Mouse (Mus musculus): ENCODE results near the gene 1700011L22Rik. TPM values are rescaled to one million over a fixed set of nuclear protein-coding genes. Genes with fewer than 3 reads are reported as not detected.

1700011L22Rik gene
- polyA plus RNA-seq, 1 experiment from 2014 or later, result not detected

DNA sequence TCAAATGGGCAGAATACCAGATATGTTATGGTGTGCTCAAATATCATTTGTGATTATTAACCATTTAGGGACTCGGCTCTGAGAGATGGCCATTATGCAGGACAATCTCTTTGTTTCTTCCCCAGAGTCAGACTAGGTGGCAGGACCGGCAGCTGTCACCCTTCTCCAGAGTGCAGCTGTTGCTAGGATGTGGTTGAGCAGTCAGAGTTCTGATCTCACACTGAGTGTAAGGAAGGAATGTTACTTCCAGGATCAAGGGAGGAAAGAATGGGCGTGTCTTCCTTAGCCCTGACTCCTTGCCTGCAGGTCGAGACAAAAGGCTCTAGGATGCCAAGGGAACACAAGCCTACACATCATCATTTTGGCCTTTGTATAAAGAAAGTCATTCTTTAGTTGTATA, 21.2 kb downstream of the 1700011L22Rik start:
- H3K4me3 ChIP-seq (replicated peaks), result no peak overlapping the region
- H3K27me3 ChIP-seq, result no peaks in the 10 kb centered on the region
- H3K9me3 ChIP-seq, result peaks cover 14% of the 10 kb centered on the region
- H3K4me1 ChIP-seq, result no peaks in the 10 kb centered on the region
- ATAC-seq (ENCODE audit: low FRiP score), result no peak
- no peaks in the 10 kb centered on the region for H3K36me3 ChIP-seq (replicated peaks)
- H3K27ac ChIP-seq, result no peak overlapping the region
- no peak overlapping the region for H3K9ac ChIP-seq
- 82% methylated on average over 4 of the region's 4 CpGs for WGBS
- no peak overlapping the region for H3K4me2 ChIP-seq

DNA sequence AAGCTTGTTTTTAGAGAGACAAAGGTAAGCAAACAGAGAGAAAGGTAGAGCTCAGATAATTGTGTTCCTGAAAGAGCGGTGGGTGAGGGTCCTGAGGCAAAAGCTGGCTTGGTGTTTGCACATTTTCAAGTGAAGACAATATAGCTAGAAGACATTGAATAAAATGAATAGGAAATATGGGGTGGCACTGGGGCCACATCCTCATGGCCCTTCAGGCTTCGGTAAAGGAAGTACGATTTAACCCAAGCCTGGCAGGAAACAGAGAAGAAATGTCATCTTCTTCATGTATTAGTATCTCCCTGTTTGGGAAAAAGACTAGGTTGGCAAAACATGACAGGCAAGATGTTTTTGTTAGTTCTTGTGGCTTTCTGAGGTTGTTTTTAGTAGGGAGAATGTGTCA, 22.3 kb downstream of the 1700011L22Rik start:
- no peak overlapping the region for H3K4me2 ChIP-seq
- H3K9ac ChIP-seq, result no peak overlapping the region
- no peaks in the 10 kb centered on the region for H3K27me3 ChIP-seq
- peaks cover 14% of the 10 kb centered on the region for H3K9me3 ChIP-seq
- 93% methylated on average over 3 of the region's 3 CpGs for WGBS
- H3K4me3 ChIP-seq (replicated peaks), result no peak overlapping the region
- no peaks in the 10 kb centered on the region for H3K36me3 ChIP-seq (replicated peaks)
- no peak overlapping the region for H3K27ac ChIP-seq
- no peak for ATAC-seq (ENCODE audit: low FRiP score)
- H3K4me1 ChIP-seq, result no peaks in the 10 kb centered on the region

DNA sequence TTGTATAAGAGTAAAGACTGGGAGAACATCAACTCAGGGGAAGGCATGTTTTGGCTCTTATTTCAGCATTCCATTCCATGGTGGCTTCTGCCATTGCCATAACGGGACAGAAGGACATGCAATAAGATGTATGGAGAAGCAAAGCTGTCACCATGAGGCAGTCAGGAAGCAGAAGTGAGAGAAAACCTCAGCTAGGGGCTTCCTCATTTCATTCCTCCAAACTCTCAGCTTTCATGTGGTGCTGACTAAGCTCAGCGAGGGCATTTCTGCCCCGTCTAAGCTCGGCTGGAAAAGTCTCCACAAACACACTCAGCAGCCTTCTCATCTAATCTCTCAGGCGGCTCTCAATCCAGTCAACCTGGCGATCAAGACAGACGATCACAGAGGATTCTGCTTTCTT, 22.8 kb downstream of the 1700011L22Rik start:
- peaks cover 14% of the 10 kb centered on the region for H3K9me3 ChIP-seq
- ATAC-seq (ENCODE audit: low FRiP score), result no peak
- no peaks in the 10 kb centered on the region for H3K36me3 ChIP-seq (replicated peaks)
- no peaks in the 10 kb centered on the region for H3K4me1 ChIP-seq
- no peak overlapping the region for H3K4me3 ChIP-seq (replicated peaks)
- 87% methylated on average over 7 of the region's 7 CpGs for WGBS
- H3K27ac ChIP-seq, result no peak overlapping the region
- H3K4me2 ChIP-seq, result no peak overlapping the region
- H3K27me3 ChIP-seq, result no peaks in the 10 kb centered on the region
- no peak overlapping the region for H3K9ac ChIP-seq

DNA sequence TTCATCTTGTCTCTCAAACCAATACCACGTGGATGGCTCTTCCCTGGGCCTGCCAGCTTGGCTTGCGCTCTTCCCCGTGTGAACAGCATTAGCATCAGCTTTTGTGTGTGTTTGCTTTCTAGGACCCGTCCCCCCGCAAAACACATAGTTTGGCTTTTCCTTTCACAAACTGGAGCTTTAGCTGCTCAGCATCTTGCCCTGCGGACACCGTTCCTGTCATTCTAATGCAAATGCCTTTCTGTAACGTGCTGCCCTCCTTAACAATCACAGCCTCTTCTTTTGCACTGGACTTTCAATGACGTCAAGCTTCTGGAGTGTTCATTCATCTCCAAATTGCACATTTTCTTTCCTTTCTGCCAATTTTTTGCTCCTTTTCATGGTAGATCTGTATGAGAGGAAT, 24.0 kb downstream of the 1700011L22Rik start:
- H3K4me1 ChIP-seq, result no peaks in the 10 kb centered on the region
- H3K27me3 ChIP-seq, result no peaks in the 10 kb centered on the region
- 30% methylated on average over 9 of the region's 9 CpGs for WGBS
- H3K4me2 ChIP-seq, result no peak overlapping the region
- no peaks in the 10 kb centered on the region for H3K36me3 ChIP-seq (replicated peaks)
- H3K27ac ChIP-seq, result 0 out of 2 replicates have a peak overlapping the region, but pooled peaks have one; percentile 19
- peaks cover 14% of the 10 kb centered on the region for H3K9me3 ChIP-seq
- H3K4me3 ChIP-seq (replicated peaks), result no peak overlapping the region
- no peak for ATAC-seq (ENCODE audit: low FRiP score)
- H3K9ac ChIP-seq, result no peak overlapping the region

DNA sequence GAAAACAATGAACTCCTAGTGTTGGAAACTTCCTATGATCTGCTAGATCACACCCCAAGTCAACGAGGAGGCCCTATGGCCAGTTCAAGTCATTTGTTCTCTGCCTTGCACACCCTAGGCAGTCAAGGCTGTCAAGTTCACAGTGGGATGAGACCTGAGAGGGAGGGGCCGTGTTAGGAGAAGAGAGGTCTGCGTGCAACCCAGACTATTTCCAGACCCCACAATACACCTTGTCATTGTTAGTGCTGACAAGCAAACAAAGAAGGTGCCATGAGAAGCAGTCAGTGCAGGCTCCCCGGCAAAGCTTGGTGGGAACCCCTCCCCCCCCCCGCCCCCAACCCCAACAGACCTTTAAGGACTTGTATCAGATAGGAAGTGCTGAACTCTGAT, 25.6 kb downstream of the 1700011L22Rik start:
- Histone ChIP-seq H3K27ac (no peak overlapping the region), H3K27me3 (no peaks in the 10 kb centered on the region)
- 81% methylated on average over 5 of the region's 5 CpGs for WGBS

DNA sequence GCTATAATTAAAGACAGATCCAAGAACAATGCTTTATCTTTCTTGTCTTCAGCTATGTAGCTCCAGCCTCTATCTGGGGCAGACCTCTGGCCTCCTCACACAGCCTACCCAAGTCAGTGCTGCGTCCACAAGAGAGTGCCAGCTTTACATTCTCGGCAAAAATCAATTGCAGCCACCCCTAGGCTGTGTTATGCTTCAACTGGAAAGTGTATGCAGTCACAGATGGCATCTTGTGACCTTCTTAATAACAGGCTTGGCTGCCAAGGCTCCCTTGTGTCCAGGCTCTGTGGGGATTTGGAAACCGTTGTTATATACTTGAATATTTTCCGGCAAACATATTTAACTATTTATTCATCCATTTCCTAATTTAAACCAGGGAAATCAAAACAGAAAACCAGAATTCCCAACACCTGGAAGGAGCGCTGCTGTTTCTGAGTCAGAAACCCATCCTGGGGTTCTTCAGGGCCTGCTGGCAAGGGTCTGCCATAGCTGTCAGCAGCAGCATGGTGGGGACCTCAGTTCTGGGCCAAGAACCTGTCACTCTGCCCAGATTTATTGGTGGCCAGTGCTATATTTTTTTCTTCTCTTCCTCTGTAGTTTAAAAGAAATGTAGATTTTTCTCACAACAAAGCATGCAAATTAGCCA, 26.1 kb downstream of the 1700011L22Rik start:
- no peak overlapping the region for H3K9ac ChIP-seq
- H3K9me3 ChIP-seq, result peaks cover 19% of the 10 kb centered on the region
- no peaks in the 10 kb centered on the region for H3K4me1 ChIP-seq
- no peaks in the 10 kb centered on the region for H3K36me3 ChIP-seq (replicated peaks)
- H3K4me3 ChIP-seq (replicated peaks), result no peak overlapping the region
- no peaks in the 10 kb centered on the region for H3K27me3 ChIP-seq
- H3K27ac ChIP-seq, result no peak overlapping the region
- no peak overlapping the region for H3K4me2 ChIP-seq
- ATAC-seq (ENCODE audit: low FRiP score), result no peak
- WGBS, result 76% methylated on average over 5 of the region's 5 CpGs

More for the DNA sequence above, 25.6 kb downstream of the 1700011L22Rik start:
- no peaks in the 10 kb centered on the region for H3K36me3 ChIP-seq (replicated peaks)
- H3K9me3 ChIP-seq, result peaks cover 14% of the 10 kb centered on the region
- H3K9ac ChIP-seq, result no peak overlapping the region
- H3K4me3 ChIP-seq (replicated peaks), result no peak overlapping the region
- no peaks in the 10 kb centered on the region for H3K4me1 ChIP-seq
- ATAC-seq (ENCODE audit: low FRiP score), result no peak
- H3K4me2 ChIP-seq, result no peak overlapping the region

DNA sequence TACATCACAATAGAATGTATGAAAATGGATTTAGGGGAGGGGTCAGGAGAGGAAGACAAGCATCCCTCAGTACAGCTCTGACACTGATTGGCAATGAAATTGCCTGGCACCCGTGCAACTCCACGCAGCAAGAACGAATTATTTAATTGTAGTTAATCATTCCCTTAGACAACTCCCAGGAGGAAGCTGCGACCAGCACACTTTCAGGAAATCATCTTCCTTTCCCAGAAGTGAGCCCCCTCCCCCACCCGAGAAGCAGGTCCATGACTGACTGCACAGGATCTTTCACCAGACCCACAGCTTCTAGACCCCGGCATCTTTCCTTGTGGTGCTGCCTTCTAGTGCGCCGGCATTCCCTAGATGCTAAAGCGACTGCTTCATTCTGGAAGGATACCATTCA, 36.7 kb downstream of the 1700011L22Rik start:
- Histone ChIP-seq H3K9ac (no peak overlapping the region), H3K27ac (no peak overlapping the region), H3K4me3 (replicated peaks) (no peak overlapping the region), H3K9me3 (no peaks in the 10 kb centered on the region), H3K4me2 (no peak overlapping the region), H3K27me3 (no peaks in the 10 kb centered on the region), H3K36me3 (replicated peaks) (no peaks in the 10 kb centered on the region), H3K4me1 (peaks cover 27% of the 10 kb centered on the region)
- no peak for ATAC-seq (ENCODE audit: low FRiP score)
- WGBS, result 80% methylated on average over 9 of the region's 9 CpGs

DNA sequence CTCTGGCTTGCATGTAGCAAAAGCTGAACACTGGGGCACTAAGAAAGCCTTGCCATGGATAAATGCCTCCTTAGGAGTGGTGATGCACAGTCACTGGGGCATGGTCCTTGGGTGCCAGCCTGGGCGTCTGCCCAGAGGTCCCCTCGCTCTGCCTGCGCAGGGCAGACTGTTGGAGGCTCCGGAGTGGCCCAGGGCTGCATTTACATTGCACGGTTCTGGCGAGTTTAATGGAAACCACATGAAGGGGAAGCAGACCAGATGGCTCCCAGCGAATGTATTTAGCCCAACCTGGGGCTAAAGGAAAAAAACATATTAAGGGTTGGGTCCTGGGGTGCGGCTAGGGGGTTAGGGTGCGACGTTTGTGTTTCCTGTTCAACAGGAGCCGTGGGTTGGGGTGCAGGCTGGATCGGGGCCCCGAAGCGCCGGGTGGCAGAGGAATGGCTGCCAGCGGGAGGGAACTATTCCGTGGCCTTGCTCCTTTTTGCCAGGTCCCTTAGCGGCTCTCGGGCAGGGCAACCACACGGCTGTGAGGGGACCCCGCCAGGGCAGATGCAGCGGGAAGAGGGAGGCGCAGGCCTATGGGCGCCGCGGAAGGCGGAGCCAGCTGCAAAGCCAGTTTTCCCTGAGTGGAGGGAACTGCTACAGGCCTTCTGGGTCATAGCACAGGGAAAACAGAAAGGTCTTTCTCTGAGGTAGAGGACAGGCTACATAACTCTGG, 38.6 kb downstream of the 1700011L22Rik start:
- Histone ChIP-seq H3K36me3 (replicated peaks) (no peaks in the 10 kb centered on the region), H3K27me3 (no peaks in the 10 kb centered on the region), H3K4me3 (replicated peaks) (peak overlapping the region; percentile 41), H3K4me1 (peaks cover 27% of the 10 kb centered on the region), H3K27ac (peak overlapping the region; percentile 66), H3K9ac (peak overlapping the region; percentile 53), H3K9me3 (no peaks in the 10 kb centered on the region), H3K4me2 (peak overlapping the region; percentile 64)
- WGBS, result 5% methylated on average over 27 of the region's 27 CpGs
- ATAC-seq (ENCODE audit: low FRiP score), result peak; percentile 79; the same call in 1 of the 2 replicates

DNA sequence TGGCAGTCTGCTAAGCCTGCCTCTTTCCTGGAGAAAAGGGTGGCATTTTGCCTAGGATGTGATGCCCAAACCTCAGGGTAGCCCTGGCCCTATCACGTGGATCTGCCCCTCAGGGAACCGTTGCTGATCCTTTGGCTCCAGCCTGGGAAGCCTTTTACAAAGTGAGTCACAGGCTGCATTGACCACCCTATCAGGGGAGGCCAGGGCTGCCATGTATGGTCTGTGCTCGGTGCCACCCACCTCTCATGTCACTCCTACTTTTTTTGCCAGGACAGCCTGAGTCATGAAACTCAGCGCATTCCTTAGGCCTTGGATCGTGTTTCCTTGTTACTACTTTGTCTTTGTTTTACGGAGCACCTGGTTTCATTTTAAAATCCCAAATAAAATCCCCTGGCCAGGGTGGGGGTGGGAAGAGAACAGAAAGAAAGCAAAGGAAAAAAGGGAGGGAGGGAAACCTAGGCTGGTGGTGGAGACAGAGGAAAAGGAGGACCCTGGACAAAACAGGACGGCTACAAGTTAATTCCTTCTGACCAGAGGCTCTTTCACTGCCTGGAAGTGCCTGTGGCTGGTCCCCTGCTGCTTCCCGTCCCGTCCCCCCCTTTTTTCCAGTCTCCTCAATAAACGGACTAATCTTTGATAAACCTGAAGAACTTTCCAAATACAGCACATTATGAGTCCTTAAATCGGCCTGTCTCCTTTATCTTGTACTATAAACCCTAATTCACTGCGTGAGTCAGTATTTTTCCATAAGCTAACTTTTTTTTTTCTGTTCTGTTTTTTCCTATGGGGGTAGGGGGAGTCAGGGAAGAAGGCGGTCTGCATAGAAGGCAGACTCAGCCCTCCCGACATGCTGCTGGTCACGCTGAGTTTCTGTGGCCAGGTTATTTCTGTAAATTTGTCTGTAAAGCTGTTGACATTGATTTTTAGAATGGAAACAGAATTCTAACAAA, 39.4 kb downstream of the 1700011L22Rik start:
- no peaks in the 10 kb centered on the region for H3K9me3 ChIP-seq
- WGBS, result 9% methylated on average over 15 of the region's 15 CpGs
- H3K4me1 ChIP-seq, result peaks cover 27% of the 10 kb centered on the region
- H3K36me3 ChIP-seq (replicated peaks), result no peaks in the 10 kb centered on the region
- ATAC-seq (ENCODE audit: low FRiP score), result no peak; the same call in 1 of the 2 replicates
- peak overlapping the region; percentile 66 for H3K27ac ChIP-seq
- H3K4me2 ChIP-seq, result peak overlapping the region; percentile 64
- H3K27me3 ChIP-seq, result no peaks in the 10 kb centered on the region
- peak overlapping the region; percentile 41 for H3K4me3 ChIP-seq (replicated peaks)
- peak overlapping the region; percentile 53; the same call in 1 of the 2 replicates for H3K9ac ChIP-seq

DNA sequence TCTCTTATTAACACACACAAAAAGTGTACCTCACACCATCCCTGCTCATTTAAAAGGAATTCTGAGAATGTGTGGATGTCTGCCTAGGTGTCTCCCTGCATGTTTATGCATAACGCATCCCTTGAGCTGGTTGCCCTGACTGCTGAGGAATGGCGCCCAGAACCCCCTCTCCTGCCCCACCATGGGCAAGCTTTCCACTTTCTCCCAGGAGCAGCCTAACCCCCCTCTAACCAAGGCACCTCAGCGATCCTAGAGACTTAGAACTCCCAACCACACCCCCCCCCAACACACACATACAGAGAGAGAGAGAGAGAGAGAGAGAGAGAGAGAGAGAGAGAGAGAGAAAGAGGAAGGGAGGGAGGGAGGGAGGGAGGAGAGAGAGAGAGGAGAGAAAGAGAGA, 40.2 kb downstream of the 1700011L22Rik start:
- Histone ChIP-seq H3K4me1 (peaks cover 27% of the 10 kb centered on the region), H3K27ac (no peak overlapping the region), H3K9me3 (no peaks in the 10 kb centered on the region), H3K27me3 (no peaks in the 10 kb centered on the region), H3K9ac (no peak overlapping the region), H3K36me3 (replicated peaks) (no peaks in the 10 kb centered on the region), H3K4me3 (replicated peaks) (no peak overlapping the region), H3K4me2 (no peak overlapping the region)
- 46% methylated on average over 3 of the region's 3 CpGs for WGBS
- no peak for ATAC-seq (ENCODE audit: low FRiP score)

DNA sequence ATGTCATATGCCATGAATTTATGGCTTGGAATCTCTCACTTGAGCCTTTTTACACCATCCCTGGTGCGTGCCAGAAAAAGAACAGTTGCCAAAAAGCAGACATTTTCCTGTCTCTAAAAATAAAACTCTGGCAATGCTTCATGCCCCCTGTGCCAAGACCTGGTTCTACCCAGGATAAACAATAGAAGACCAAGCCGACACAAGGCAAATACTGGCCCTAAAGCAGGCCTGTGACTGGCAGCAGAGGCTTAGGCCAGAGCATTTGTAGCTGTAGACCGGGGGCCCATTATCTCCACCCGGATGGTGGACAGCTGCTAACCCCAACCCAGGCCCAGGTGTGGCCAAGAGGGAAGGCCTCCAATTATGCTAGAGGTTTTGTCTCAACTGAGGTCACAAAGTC, 41.5 kb downstream of the 1700011L22Rik start:
- Histone ChIP-seq H3K9me3 (no peaks in the 10 kb centered on the region), H3K4me1 (peaks cover 27% of the 10 kb centered on the region), H3K36me3 (replicated peaks) (no peaks in the 10 kb centered on the region), H3K27me3 (no peaks in the 10 kb centered on the region), H3K9ac (no peak overlapping the region), H3K4me3 (replicated peaks) (no peak overlapping the region), H3K27ac (no peak overlapping the region), H3K4me2 (no peak overlapping the region)
- ATAC-seq (ENCODE audit: low FRiP score), result no peak
- 81% methylated on average over 4 of the region's 4 CpGs for WGBS

DNA sequence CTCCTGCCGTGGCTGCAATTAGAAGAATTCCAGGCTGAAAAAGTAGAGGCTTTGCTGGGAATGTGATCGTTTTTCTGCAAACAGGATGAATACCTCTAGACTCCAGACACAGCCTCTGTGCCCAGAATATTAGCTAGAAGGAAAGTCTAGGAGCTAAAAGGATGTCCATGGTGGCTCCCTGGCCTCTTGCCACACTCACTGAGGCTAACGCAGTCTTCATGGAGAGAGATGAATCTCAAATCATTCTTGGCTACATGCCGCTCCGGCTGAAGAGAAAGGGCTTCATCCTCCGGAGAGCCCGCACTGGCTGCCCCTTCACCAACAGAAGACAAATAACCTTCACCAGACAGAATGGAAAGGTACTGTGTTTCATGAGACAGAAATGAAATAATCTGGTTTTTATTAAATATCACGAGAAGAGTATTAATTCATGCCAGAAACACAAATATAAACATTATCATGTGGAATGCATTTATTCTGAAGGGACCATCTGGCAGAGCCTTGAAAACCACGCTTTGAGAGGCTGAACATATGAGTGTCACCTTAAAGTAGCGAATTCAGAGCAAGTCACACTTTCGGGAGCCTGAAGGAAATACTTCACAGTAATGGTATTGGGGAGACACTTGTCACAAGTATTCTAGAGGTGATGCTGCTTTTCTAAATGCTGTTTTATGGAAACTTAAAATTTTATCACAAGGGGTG, 46.8 kb downstream of the 1700011L22Rik start:
- no peaks in the 10 kb centered on the region for H3K9me3 ChIP-seq
- WGBS, result 75% methylated on average over 11 of the region's 11 CpGs
- ATAC-seq (ENCODE audit: low FRiP score), result no peak
- H3K4me3 ChIP-seq (replicated peaks), result no peak overlapping the region
- no peak overlapping the region for H3K27ac ChIP-seq
- H3K4me2 ChIP-seq, result no peak overlapping the region
- H3K36me3 ChIP-seq (replicated peaks), result no peaks in the 10 kb centered on the region
- no peaks in the 10 kb centered on the region for H3K4me1 ChIP-seq
- no peak overlapping the region for H3K9ac ChIP-seq
- no peaks in the 10 kb centered on the region for H3K27me3 ChIP-seq
